Mouse (Mus musculus): ENCODE measurements around the gene Klhl22.

DNA sequence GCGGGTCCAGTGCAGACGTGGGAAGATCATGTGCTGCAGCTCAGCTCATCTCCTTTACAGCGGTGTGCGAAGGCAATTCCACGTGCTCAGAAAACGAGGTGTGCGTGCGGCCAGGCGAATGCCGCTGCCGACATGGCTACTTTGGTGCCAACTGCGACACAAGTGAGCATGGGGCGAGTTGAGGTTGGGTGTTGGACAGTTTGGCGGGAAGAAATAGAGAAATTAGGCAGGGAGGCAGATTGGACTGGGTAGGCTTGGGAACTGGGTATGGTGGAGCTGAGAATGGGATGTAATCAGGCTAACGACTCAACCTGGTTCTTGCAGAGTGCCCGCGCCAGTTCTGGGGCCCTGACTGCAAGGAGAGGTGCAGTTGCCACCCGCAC lies 43.0 kb downstream of the Klhl22 start:
- TF ChIP-seq CTCF (conservative IDR thresholded peaks at IDR 0.05 in 1 of 2, IDR thresholded peaks at IDR 0.05 in 1 of 2; ENCODE audit: low read depth in 2 of 2, low read length in 2 of 2) (no peak), POLR2A (IDR thresholded peaks at IDR 0.05; ENCODE audit: low read depth, low read length) (no peak), ELF1 (IDR thresholded peaks at IDR 0.05; ENCODE audit: low read depth, low read length) (no peak), SIN3A (IDR thresholded peaks at IDR 0.05; ENCODE audit: low read length) (no peak), POLR2AphosphoS2 (IDR thresholded peaks at IDR 0.05; ENCODE audit: low read depth, low read length) (no peak), EP300 (IDR thresholded peaks at IDR 0.05; ENCODE audit: low read length) (no peak), TCF12 (IDR thresholded peaks at IDR 0.05; ENCODE audit: low read depth, low read length) (no peak), MEF2A (IDR thresholded peaks at IDR 0.05; ENCODE audit: borderline replicate concordance, low read depth, low read length) (no peak), HCFC1 (IDR thresholded peaks at IDR 0.05; ENCODE audit: low read depth, low read length) (no peak), MAX (IDR thresholded peaks at IDR 0.05; ENCODE audit: low read length) (no peak), TBP (conservative IDR thresholded peaks at IDR 0.05; ENCODE audit: low read depth, low read length) (no peak), ETS1 (conservative IDR thresholded peaks at IDR 0.05; ENCODE audit: low read depth, low read length) (no peak)

Data from CH12.LX (cell line).